Mouse (Mus musculus) limb, embryonic 11.5 days (tissue): ENCODE measurements around the gene Klf13. TPM values are rescaled to one million over a fixed set of nuclear protein-coding genes. Genes with fewer than 3 reads are reported as not detected.

ENCODE experiments used
- ATAC-seq: fragments of 200-750 bp; cut with Nextera tagmentation; 2 replicates; pipeline ENCODE4 v1.8.0; 2017; ENCODE audit warnings: low read depth; ENCODE audit not compliant: insufficient number of reproducible peaks, low FRiP score, low TSS enrichment
- DNase-seq: peaks from one replicate; pipeline ENCODE4 v3.0.0-alpha.2; 2015; ENCODE audit warnings: low spot score
- H3K27ac ChIP-seq: fragments of 300-500 bp; sonication (generic); replicated peaks from 2 replicates; pipeline ENCODE4 v1.5.1; 2014; ENCODE audit warnings: low read depth, mild to moderate bottlenecking, low read length
- H3K27me3 ChIP-seq: fragments of 300-500 bp; sonication (generic); 2 replicates; pipeline ENCODE4 v1.6.1; 2014; ENCODE audit warnings: mild to moderate bottlenecking, low read length, mixed read lengths; ENCODE audit not compliant: control insufficient read depth, insufficient read depth
- H3K36me3 ChIP-seq: fragments of 300-500 bp; sonication (generic); 2 replicates; pipeline ENCODE4 v1.6.1; 2014; ENCODE audit warnings: mild to moderate bottlenecking, low read length, moderate library complexity, mixed read lengths; ENCODE audit not compliant: control insufficient read depth, insufficient read depth
- H3K4me1 ChIP-seq: fragments of 300-500 bp; sonication (generic); 2 replicates; pipeline ENCODE4 v1.6.1; 2014; ENCODE audit warnings: low read length, mixed read lengths; ENCODE audit not compliant: control insufficient read depth, insufficient read depth
- H3K4me2 ChIP-seq: fragments of 300-500 bp; sonication (generic); 2 replicates; pipeline ENCODE4 v1.6.1; 2014; ENCODE audit warnings: low read depth, mild to moderate bottlenecking, moderate library complexity; ENCODE audit not compliant: severe bottlenecking
- H3K4me3 ChIP-seq: fragments of 300-500 bp; sonication (generic); 2 replicates; pipeline ENCODE4 v1.5.1; 2014; ENCODE audit warnings: low read depth, low read length
- H3K9ac ChIP-seq: fragments of 300-500 bp; sonication (generic); 2 replicates; pipeline ENCODE4 v1.6.1; 2014; ENCODE audit warnings: mild to moderate bottlenecking, low read length
- H3K9me3 ChIP-seq: fragments of 300-500 bp; sonication (generic); 2 replicates; pipeline ENCODE4 v1.6.1; 2016; ENCODE audit warnings: low read length; ENCODE audit not compliant: control insufficient read depth
- WGBS: fragments of 180-500 bp; shearing (Covaris S2); extraction: QIAGEN DNeasy Blood & Tissue Kit; methylation state at CpG from one replicate; pipeline ENCODE4 v1.1.7; 2014; 5-methylcytosine and 5-hydroxymethylcytosine counted together
- polyA plus RNA-seq: library from polyadenylated mRNA; unstranded; fragments of >200 nt; fragmentation: Nextera tagmentation; extraction: Ambion mirVana; gene quantifications from 2 replicates; pipeline ENCODE4 v1.2.1, GENCODE M21; 2014

The Klf13 gene
- 18.3 and 18.8 TPM in 2 replicates for polyA plus RNA-seq

DNA sequence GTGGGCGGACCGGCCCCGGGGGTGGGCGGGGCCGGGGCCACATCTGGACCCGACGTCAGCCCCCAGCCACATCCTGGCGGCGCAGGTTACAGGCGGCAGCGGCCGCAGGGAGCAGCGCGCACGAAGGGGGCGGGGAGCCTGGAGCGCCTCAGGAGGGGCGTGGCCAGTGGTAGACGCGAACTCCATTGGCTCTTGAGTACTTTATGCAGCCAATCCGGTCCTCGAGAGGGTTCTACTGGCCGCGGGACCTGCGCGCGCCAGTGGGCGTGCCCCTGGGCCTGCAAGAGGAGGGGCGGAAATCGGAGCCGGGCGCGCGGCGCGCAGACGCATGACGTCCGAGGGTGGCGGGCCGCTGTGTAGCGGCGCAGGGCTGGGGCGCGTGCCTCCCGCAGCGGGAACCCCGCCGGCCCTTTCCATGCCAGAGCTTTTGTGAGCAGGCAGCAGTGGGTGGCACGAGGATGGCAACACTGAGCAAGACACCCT, at the start of gene Klf13:
Gene Klf13 (minus strand): TSS at position 2 of the 483 bp plus-strand sequence.
- peak within 1 kb of the TSS; percentile 77 for H3K27ac ChIP-seq
- H3K4me1 ChIP-seq, result peaks cover 4% of the 10 kb centered on the region; the same call in 1 of the 2 replicates
- H3K27me3 ChIP-seq, result no peaks in the 10 kb centered on the region
- no peaks in the 10 kb centered on the region for H3K9me3 ChIP-seq
- H3K9ac ChIP-seq, result peak within 1 kb of the TSS; percentile 76
- DNase-seq (peak; percentile 97), ATAC-seq (peak; percentile 93)
- no peaks in the 10 kb centered on the region for H3K36me3 ChIP-seq
- WGBS, result under 1% methylated on average over 39 of the region's 50 CpGs
- peak within 1 kb of the TSS; percentile 67 for H3K4me3 ChIP-seq
- H3K4me2 ChIP-seq, result peak within 1 kb of the TSS; percentile 95

GRCm38 (mm10) chr7:63988391-63988790, 49.7 kb upstream of the Klf13 start:
- Histone ChIP-seq H3K4me3 (no peak overlapping the region), H3K27me3 (no peaks in the 10 kb centered on the region), H3K4me1 (peaks cover 5% of the 10 kb centered on the region; the same call in 1 of the 2 replicates), H3K4me2 (no peak overlapping the region), H3K36me3 (no peaks in the 10 kb centered on the region), H3K9me3 (no peaks in the 10 kb centered on the region), H3K9ac (no peak overlapping the region), H3K27ac (no peak overlapping the region)
- DNase-seq (no peak), ATAC-seq (no peak)
- 84% methylated on average over 2 of the region's 2 CpGs for WGBS

DNA sequence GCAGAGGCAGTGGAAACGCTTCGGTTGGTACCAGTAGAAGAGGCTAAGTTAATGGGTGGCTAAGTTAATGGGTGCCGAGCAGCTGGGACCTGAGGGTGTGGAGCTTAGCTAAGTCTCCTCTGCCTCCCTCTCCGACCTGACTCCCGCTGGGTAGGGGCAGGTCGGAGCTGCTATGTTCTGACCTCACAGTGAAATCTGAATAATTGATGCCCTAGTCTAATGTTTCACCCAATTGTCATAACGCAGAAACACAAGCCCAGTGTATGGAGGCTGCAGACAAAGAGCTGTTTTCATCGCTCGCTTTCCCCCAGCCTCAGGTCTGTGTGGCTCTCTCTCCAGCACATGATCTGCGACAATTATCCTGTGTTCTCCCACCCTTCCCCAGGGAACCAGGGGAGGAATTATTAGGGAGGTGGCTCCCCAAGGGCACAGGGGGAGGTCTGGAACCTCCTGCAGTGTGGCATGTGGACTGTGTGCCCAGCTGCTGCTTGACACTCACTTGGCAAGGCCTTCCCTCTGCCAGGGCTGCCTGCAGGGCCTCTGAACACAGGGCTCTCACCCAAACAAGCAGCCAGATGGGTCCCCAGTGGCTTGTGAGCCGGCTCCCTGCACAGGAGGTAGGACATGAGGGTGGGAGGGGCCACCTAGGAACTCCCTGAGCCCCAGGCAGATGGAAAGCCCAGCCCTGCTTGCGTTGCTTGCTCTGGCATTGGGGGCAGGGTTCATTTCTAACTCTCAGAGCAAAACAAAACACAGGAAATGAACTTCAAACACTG, 47.9 kb upstream of the Klf13 start:
- ATAC-seq, result no peak
- WGBS, result 43% methylated on average over 12 of the region's 12 CpGs
- Histone ChIP-seq H3K9me3 (no peaks in the 10 kb centered on the region), H3K36me3 (no peaks in the 10 kb centered on the region), H3K4me1 (peaks cover 5% of the 10 kb centered on the region; the same call in 1 of the 2 replicates), H3K4me2 (no peak overlapping the region), H3K27me3 (no peaks in the 10 kb centered on the region), H3K4me3 (no peak overlapping the region), H3K9ac (no peak overlapping the region), H3K27ac (0 out of 2 replicates have a peak overlapping the region, but pooled peaks have one; percentile 26)
- DNase-seq, result peak; percentile 36

- Histone ChIP-seq H3K4me2 (no peak overlapping the region), H3K4me3 (no peak overlapping the region), H3K36me3 (no peaks in the 10 kb centered on the region), H3K4me1 (peaks cover 5% of the 10 kb centered on the region; the same call in 1 of the 2 replicates), H3K9ac (no peak overlapping the region), H3K9me3 (no peaks in the 10 kb centered on the region), H3K27me3 (no peaks in the 10 kb centered on the region), H3K27ac (no peak overlapping the region)
- ATAC-seq (no peak), DNase-seq (no peak)
- 78% methylated on average over 9 of the region's 9 CpGs for WGBS
Observed at GRCm38 (mm10) chr7:63985696-63986406, 47.1 kb upstream of the Klf13 start.

GRCm38 (mm10) chr7:63985266-63985665, 46.6 kb upstream of the Klf13 start:
- no peak overlapping the region for H3K27ac ChIP-seq
- H3K9ac ChIP-seq, result no peak overlapping the region
- DNase-seq, result no peak
- no peak overlapping the region for H3K4me3 ChIP-seq
- H3K4me2 ChIP-seq, result no peak overlapping the region
- WGBS, result 86% methylated on average over 7 of the region's 7 CpGs
- H3K36me3 ChIP-seq, result no peaks in the 10 kb centered on the region
- no peaks in the 10 kb centered on the region for H3K9me3 ChIP-seq
- no peaks in the 10 kb centered on the region for H3K27me3 ChIP-seq
- peaks cover 5% of the 10 kb centered on the region; the same call in 1 of the 2 replicates for H3K4me1 ChIP-seq
- no peak for ATAC-seq

DNA sequence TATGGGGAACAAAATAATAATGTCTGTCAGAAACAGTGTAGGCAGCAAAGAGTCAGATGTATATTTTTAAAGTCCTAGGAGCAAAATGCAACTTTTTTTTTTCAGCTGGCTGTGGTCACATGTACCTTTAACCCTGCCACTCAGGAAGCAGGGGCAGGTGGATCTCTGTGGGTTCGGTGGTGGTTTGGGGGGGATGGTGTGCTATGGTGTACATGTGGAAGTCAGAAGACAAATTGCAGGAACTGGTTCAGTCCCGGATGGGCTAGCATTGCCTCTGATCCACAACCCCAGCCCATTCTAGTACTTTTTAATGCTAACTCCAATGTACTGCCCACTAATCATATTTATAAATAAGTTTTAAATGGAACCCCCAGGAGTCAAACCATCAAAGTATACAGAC, 45.6 kb upstream of the Klf13 start:
- H3K4me3 ChIP-seq, result no peak overlapping the region
- no peaks in the 10 kb centered on the region for H3K36me3 ChIP-seq
- ATAC-seq (no peak), DNase-seq (no peak)
- H3K27ac ChIP-seq, result no peak overlapping the region
- H3K9me3 ChIP-seq, result no peaks in the 10 kb centered on the region
- no peak overlapping the region for H3K4me2 ChIP-seq
- H3K9ac ChIP-seq, result no peak overlapping the region
- WGBS, result 82% methylated on average over 2 of the region's 2 CpGs
- H3K27me3 ChIP-seq, result no peaks in the 10 kb centered on the region
- H3K4me1 ChIP-seq, result peaks cover 5% of the 10 kb centered on the region; the same call in 1 of the 2 replicates

- no peaks in the 10 kb centered on the region for H3K27me3 ChIP-seq
- ATAC-seq (no peak), DNase-seq (no peak)
- H3K4me1 ChIP-seq, result no peaks in the 10 kb centered on the region
- no peak overlapping the region for H3K4me3 ChIP-seq
- no peaks in the 10 kb centered on the region for H3K36me3 ChIP-seq
- H3K4me2 ChIP-seq, result no peak overlapping the region
- no peak overlapping the region for H3K9ac ChIP-seq
- no peaks in the 10 kb centered on the region for H3K9me3 ChIP-seq
- WGBS, result 89% methylated on average over 4 of the region's 4 CpGs
- H3K27ac ChIP-seq, result no peak overlapping the region
Observed at GRCm38 (mm10) chr7:63977631-63978030, 38.9 kb upstream of the Klf13 start.

GRCm38 (mm10) chr7:63970986-63971385, 32.3 kb upstream of the Klf13 start:
- Histone ChIP-seq H3K27ac (no peak overlapping the region), H3K4me3 (no peak overlapping the region), H3K36me3 (no peaks in the 10 kb centered on the region), H3K27me3 (no peaks in the 10 kb centered on the region), H3K4me2 (no peak overlapping the region), H3K4me1 (no peaks in the 10 kb centered on the region), H3K9ac (no peak overlapping the region), H3K9me3 (no peaks in the 10 kb centered on the region)
- ATAC-seq (no peak), DNase-seq (no peak)
- WGBS, result 75% methylated on average over 4 of the region's 4 CpGs
